Mouse (Mus musculus) cortical plate, adult 2 months (tissue): ENCODE measurements around the gene Olfr1427.

ENCODE experiments used
- CTCF ChIP-seq: fragments of 200-500 bp; IDR thresholded peaks from 2 replicates; pipeline ENCODE4 v1.5.1; 2011; ENCODE audit warnings: mild to moderate bottlenecking, control low read depth, low read length; ENCODE audit not compliant: insufficient read depth; ENCODE audit errors: extremely low read depth
- POLR2A ChIP-seq: fragments of 200-500 bp; IDR thresholded peaks from 2 replicates; pipeline ENCODE4 v1.6.1; 2011; ENCODE audit warnings: mild to moderate bottlenecking, low read length, control low read depth; ENCODE audit not compliant: insufficient read depth; ENCODE audit errors: extremely low read depth

- TF ChIP-seq CTCF = peak; percentile 57; the same call in 1 of the 2 replicates
- TF ChIP-seq POLR2A = no peak
Measured at GRCm38 (mm10) chr19:12134289-12134688, 31.2 kb upstream of the Olfr1427 start.
